Mouse (Mus musculus): ENCODE data around the gene Tnfsfm13. TPM values are rescaled to one million over a fixed set of nuclear protein-coding genes. Genes with fewer than 3 reads are reported as not detected.
"Not testable (repeated sequence)": the region's sequence is repeated elsewhere in the genome, so short reads cannot be mapped to it uniquely, and the experiment has no call there.

Gene Tnfsfm13
- polyA plus RNA-seq, 1 experiment from 2014 or later: 1.8 TPM

GRCm38 (mm10) chr11:69712954-69713672 is 17.2 kb upstream of the Tnfsfm13 start:
- Histone ChIP-seq H3K4me1 (no peaks in the 10 kb centered on the region), H3K36me3 (replicated peaks) (no peaks in the 10 kb centered on the region), H3K9ac (no peak overlapping the region), H3K27me3 (replicated peaks) (no peaks in the 10 kb centered on the region), H3K27ac (no peak overlapping the region), H3K4me2 (no peak overlapping the region), H3K4me3 (no peak overlapping the region), H3K9me3 (no peaks in the 10 kb centered on the region)
- ATAC-seq (replicated peaks): no peak
- WGBS: 83% methylated on average over 20 of the region's 20 CpGs

GRCm38 (mm10) chr11:69711082-69711481 is 15.2 kb upstream of the Tnfsfm13 start:
- H3K27ac ChIP-seq: no peak overlapping the region
- no peak overlapping the region for H3K4me2 ChIP-seq
- WGBS: 84% methylated on average over 2 of the region's 2 CpGs
- no peaks in the 10 kb centered on the region for H3K27me3 ChIP-seq (replicated peaks)
- H3K36me3 ChIP-seq (replicated peaks): no peaks in the 10 kb centered on the region
- no peaks in the 10 kb centered on the region for H3K4me1 ChIP-seq
- ATAC-seq (replicated peaks): no peak
- no peak overlapping the region for H3K9ac ChIP-seq
- no peaks in the 10 kb centered on the region for H3K9me3 ChIP-seq
- no peak overlapping the region for H3K4me3 ChIP-seq

- H3K9me3 ChIP-seq: no peaks in the 10 kb centered on the region
- H3K4me2 ChIP-seq: no peak overlapping the region
- 79% methylated on average over 3 of the region's 3 CpGs for WGBS
- ATAC-seq (replicated peaks): no peak
- H3K27ac ChIP-seq: no peak overlapping the region
- no peaks in the 10 kb centered on the region for H3K36me3 ChIP-seq (replicated peaks)
- H3K9ac ChIP-seq: no peak overlapping the region
- H3K27me3 ChIP-seq (replicated peaks): no peaks in the 10 kb centered on the region
- no peaks in the 10 kb centered on the region for H3K4me1 ChIP-seq
- no peak overlapping the region for H3K4me3 ChIP-seq
Measured at GRCm38 (mm10) chr11:69710470-69710869, 14.6 kb upstream of the Tnfsfm13 start.

GRCm38 (mm10) chr11:69709554-69710446 is 13.9 kb upstream of the Tnfsfm13 start:
- no peak overlapping the region for H3K4me2 ChIP-seq
- no peak overlapping the region for H3K9ac ChIP-seq
- H3K4me3 ChIP-seq: no peak overlapping the region
- H3K27ac ChIP-seq: no peak overlapping the region
- no peaks in the 10 kb centered on the region for H3K27me3 ChIP-seq (replicated peaks)
- no peaks in the 10 kb centered on the region for H3K9me3 ChIP-seq
- H3K4me1 ChIP-seq: no peaks in the 10 kb centered on the region
- no peaks in the 10 kb centered on the region for H3K36me3 ChIP-seq (replicated peaks)
- WGBS: 51% methylated on average over 11 of the region's 11 CpGs
- no peak for ATAC-seq (replicated peaks)

GRCm38 (mm10) chr11:69708614-69709265 is 12.8 kb upstream of the Tnfsfm13 start:
- no peak overlapping the region for H3K4me2 ChIP-seq
- no peaks in the 10 kb centered on the region for H3K4me1 ChIP-seq
- WGBS: 86% methylated on average over 3 of the region's 3 CpGs
- H3K36me3 ChIP-seq (replicated peaks): no peaks in the 10 kb centered on the region
- no peak overlapping the region for H3K4me3 ChIP-seq
- H3K9me3 ChIP-seq: no peaks in the 10 kb centered on the region
- no peak overlapping the region for H3K9ac ChIP-seq
- H3K27me3 ChIP-seq (replicated peaks): no peaks in the 10 kb centered on the region
- H3K27ac ChIP-seq: no peak overlapping the region
- no peak for ATAC-seq (replicated peaks)

- no peak for ATAC-seq (replicated peaks)
- H3K36me3 ChIP-seq (replicated peaks): no peaks in the 10 kb centered on the region
- H3K4me1 ChIP-seq: no peaks in the 10 kb centered on the region
- no peak overlapping the region for H3K4me3 ChIP-seq
- no peak overlapping the region for H3K27ac ChIP-seq
- H3K27me3 ChIP-seq (replicated peaks): no peaks in the 10 kb centered on the region
- WGBS: 86% methylated on average over 4 of the region's 4 CpGs
- H3K9ac ChIP-seq: no peak overlapping the region
- H3K4me2 ChIP-seq: no peak overlapping the region
- no peaks in the 10 kb centered on the region for H3K9me3 ChIP-seq
Measured at GRCm38 (mm10) chr11:69707873-69708381, 12.0 kb upstream of the Tnfsfm13 start.

GRCm38 (mm10) chr11:69707480-69707847 is 11.6 kb upstream of the Tnfsfm13 start:
- no peak for ATAC-seq (replicated peaks)
- H3K9ac ChIP-seq: no peak overlapping the region
- H3K4me1 ChIP-seq: no peaks in the 10 kb centered on the region
- no peaks in the 10 kb centered on the region for H3K9me3 ChIP-seq
- no peak overlapping the region for H3K27ac ChIP-seq
- no peak overlapping the region for H3K4me2 ChIP-seq
- 89% methylated on average over 4 of the region's 4 CpGs for WGBS
- H3K4me3 ChIP-seq: no peak overlapping the region
- no peaks in the 10 kb centered on the region for H3K36me3 ChIP-seq (replicated peaks)
- no peaks in the 10 kb centered on the region for H3K27me3 ChIP-seq (replicated peaks)

GRCm38 (mm10) chr11:69706775-69707479 is 11.0 kb upstream of the Tnfsfm13 start:
- Histone ChIP-seq H3K27me3 (replicated peaks) (no peaks in the 10 kb centered on the region), H3K9me3 (no peaks in the 10 kb centered on the region), H3K4me2 (no peak overlapping the region), H3K4me3 (no peak overlapping the region), H3K9ac (no peak overlapping the region), H3K4me1 (no peaks in the 10 kb centered on the region), H3K27ac (no peak overlapping the region), H3K36me3 (replicated peaks) (no peaks in the 10 kb centered on the region)
- WGBS: 49% methylated on average over 6 of the region's 6 CpGs
- ATAC-seq (replicated peaks): no peak

GRCm38 (mm10) chr11:69704613-69705010 is 8.7 kb upstream of the Tnfsfm13 start:
- H3K36me3 ChIP-seq (replicated peaks): no peaks in the 10 kb centered on the region
- H3K4me2 ChIP-seq: no peak overlapping the region
- no peak overlapping the region for H3K27ac ChIP-seq
- H3K9me3 ChIP-seq: no peaks in the 10 kb centered on the region
- H3K4me1 ChIP-seq: no peaks in the 10 kb centered on the region
- ATAC-seq (replicated peaks): no peak
- no peaks in the 10 kb centered on the region for H3K27me3 ChIP-seq (replicated peaks)
- H3K4me3 ChIP-seq: no peak overlapping the region
- no peak overlapping the region for H3K9ac ChIP-seq
- 41% methylated on average over 2 of the region's 2 CpGs for WGBS

GRCm38 (mm10) chr11:69703814-69704612 is 8.1 kb upstream of the Tnfsfm13 start:
- Histone ChIP-seq H3K4me3 (no peak overlapping the region), H3K36me3 (replicated peaks) (no peaks in the 10 kb centered on the region), H3K9ac (no peak overlapping the region), H3K4me2 (no peak overlapping the region), H3K27ac (no peak overlapping the region), H3K4me1 (no peaks in the 10 kb centered on the region), H3K9me3 (no peaks in the 10 kb centered on the region), H3K27me3 (replicated peaks) (no peaks in the 10 kb centered on the region)
- WGBS: 74% methylated on average over 8 of the region's 8 CpGs
- no peak for ATAC-seq (replicated peaks)

GRCm38 (mm10) chr11:69703381-69703780 is 7.5 kb upstream of the Tnfsfm13 start:
- not testable (repeated sequence) for H3K36me3 ChIP-seq (replicated peaks); H3K27ac ChIP-seq; H3K4me1 ChIP-seq; H3K27me3 ChIP-seq (replicated peaks); H3K9ac ChIP-seq; ATAC-seq (replicated peaks); H3K4me2 ChIP-seq; H3K9me3 ChIP-seq; H3K4me3 ChIP-seq
- WGBS: 76% methylated on average over 3 of the region's 3 CpGs

Data from midbrain, embryonic 15.5 days (tissue).